Mouse (Mus musculus) ES-Bruce4 (cell line): ENCODE results near the gene Mtor. TPM values are rescaled to one million over a fixed set of nuclear protein-coding genes. Genes with fewer than 3 reads are reported as not detected.

Source experiments
- H3K27ac ChIP-seq: 2 replicates; pipeline ENCODE4 v1.5.1; 2012; ENCODE audit warnings: low read length, inconsistent platforms; ENCODE audit not compliant: insufficient read depth
- H3K27me3 ChIP-seq: 2 replicates; pipeline ENCODE4 v1.6.1; 2012; ENCODE audit warnings: mild to moderate bottlenecking, low read length, inconsistent platforms; ENCODE audit not compliant: control insufficient read depth, poor library complexity, insufficient read depth, severe bottlenecking
- H3K36me3 ChIP-seq: 2 replicates; pipeline ENCODE4 v1.6.1; 2012; ENCODE audit warnings: inconsistent platforms, mild to moderate bottlenecking, low read length, moderate library complexity; ENCODE audit not compliant: control insufficient read depth, poor library complexity, insufficient read depth, severe bottlenecking
- H3K4me1 ChIP-seq: one replicate; pipeline ENCODE4 v1.8.1; 2011; ENCODE audit warnings: low read length; ENCODE audit not compliant: control insufficient read depth, insufficient read depth
- H3K4me3 ChIP-seq: 2 replicates; pipeline ENCODE4 v1.5.1; 2011; ENCODE audit warnings: low read depth, mild to moderate bottlenecking, low read length
- H3K9ac ChIP-seq: 2 replicates; pipeline ENCODE4 v1.6.1; 2012; ENCODE audit warnings: low read depth, mild to moderate bottlenecking, inconsistent platforms; ENCODE audit not compliant: poor library complexity, severe bottlenecking
- H3K9me3 ChIP-seq: replicated peaks from 2 replicates; pipeline ENCODE4 v1.6.1; 2012; ENCODE audit warnings: mild to moderate bottlenecking, low read length, inconsistent platforms; ENCODE audit not compliant: control insufficient read depth, poor library complexity, insufficient read depth, severe bottlenecking
- CTCF ChIP-seq: IDR thresholded peaks from one replicate; pipeline ENCODE4 v1.8.1; 2011; ENCODE audit warnings: low read depth, low read length
- EP300 ChIP-seq: IDR thresholded peaks from 2 replicates; pipeline ENCODE4 v1.6.1; 2011; ENCODE audit warnings: low read depth, low read length; ENCODE audit not compliant: insufficient read depth
- POLR2A ChIP-seq: IDR thresholded peaks from one replicate; pipeline ENCODE4 v1.8.1; 2011; ENCODE audit warnings: low read length; ENCODE audit not compliant: insufficient read depth
- polyA plus RNA-seq: library from polyadenylated mRNA; stranded (reverse); fragments of >200 nt; gene quantifications from 2 replicates; pipeline ENCODE4 v1.2.4, GENCODE M21; 2011; ENCODE audit warnings: low read depth; ENCODE audit not compliant: missing spikeins, insufficient read depth, insufficient read length

The Mtor gene
- polyA plus RNA-seq, 1 experiment, result 26.0 TPM

GRCm38 (mm10) chr4:148591637-148592380, 143.4 kb downstream of the Mtor start:
- TF ChIP-seq EP300 (no peak), CTCF (no peak), POLR2A (no peak)
- Histone ChIP-seq H3K4me3 (peak overlapping the region; percentile 93), H3K9me3 (no peaks in the 10 kb centered on the region), H3K27me3 (no peaks in the 10 kb centered on the region), H3K4me1 (no peaks in the 10 kb centered on the region), H3K27ac (no peak overlapping the region), H3K36me3 (peaks cover 37% of the 10 kb centered on the region), H3K9ac (peak overlapping the region; percentile 85)

- H3K4me3 ChIP-seq, result no peak overlapping the region
- no peak overlapping the region for H3K9ac ChIP-seq
- H3K27me3 ChIP-seq, result no peaks in the 10 kb centered on the region
- H3K4me1 ChIP-seq, result no peaks in the 10 kb centered on the region
- TF ChIP-seq CTCF, result no peak
- TF ChIP-seq POLR2A, result no peak
- no peak for TF ChIP-seq EP300
- no peaks in the 10 kb centered on the region for H3K9me3 ChIP-seq
- peaks cover 40% of the 10 kb centered on the region for H3K36me3 ChIP-seq
- H3K27ac ChIP-seq, result no peak overlapping the region
Observed at GRCm38 (mm10) chr4:148593996-148594395, 145.6 kb downstream of the Mtor start.

- peaks cover 40% of the 10 kb centered on the region for H3K36me3 ChIP-seq
- no peaks in the 10 kb centered on the region for H3K27me3 ChIP-seq
- TF ChIP-seq EP300, result no peak
- TF ChIP-seq CTCF, result no peak
- no peak for TF ChIP-seq POLR2A
- H3K4me1 ChIP-seq, result peaks cover 5% of the 10 kb centered on the region
- no peak overlapping the region for H3K9ac ChIP-seq
- H3K4me3 ChIP-seq, result no peak overlapping the region
- no peak overlapping the region for H3K27ac ChIP-seq
- no peaks in the 10 kb centered on the region for H3K9me3 ChIP-seq
Observed at GRCm38 (mm10) chr4:148595916-148596315, 147.5 kb downstream of the Mtor start.

- Histone ChIP-seq H3K9me3 (no peaks in the 10 kb centered on the region), H3K27ac (no peak overlapping the region), H3K27me3 (no peaks in the 10 kb centered on the region), H3K4me3 (no peak overlapping the region), H3K4me1 (peaks cover 6% of the 10 kb centered on the region), H3K36me3 (peaks cover 40% of the 10 kb centered on the region), H3K9ac (no peak overlapping the region)
- TF ChIP-seq EP300 (no peak), POLR2A (no peak), CTCF (no peak)
Observed at GRCm38 (mm10) chr4:148596731-148597130, 148.3 kb downstream of the Mtor start.

- Histone ChIP-seq H3K9me3 (no peaks in the 10 kb centered on the region), H3K27ac (0 out of 2 replicates have a peak overlapping the region, but pooled peaks have one; percentile 8)
- TF ChIP-seq EP300, result no peak
- TF ChIP-seq CTCF, result no peak
- TF ChIP-seq POLR2A, result no peak
Observed at GRCm38 (mm10) chr4:148598826-148599225, 150.4 kb downstream of the Mtor start.

GRCm38 (mm10) chr4:148600316-148600715, 151.9 kb downstream of the Mtor start:
- peaks cover 16% of the 10 kb centered on the region for H3K36me3 ChIP-seq
- H3K9ac ChIP-seq, result no peak overlapping the region
- peak overlapping the region; percentile 42 for H3K27ac ChIP-seq
- H3K9me3 ChIP-seq, result no peaks in the 10 kb centered on the region
- H3K27me3 ChIP-seq, result no peaks in the 10 kb centered on the region
- no peak overlapping the region for H3K4me3 ChIP-seq
- TF ChIP-seq CTCF (no peak), EP300 (peak; percentile 96), POLR2A (no peak)
- H3K4me1 ChIP-seq, result peaks cover 17% of the 10 kb centered on the region

More at GRCm38 (mm10) chr4:148598826-148599225, 150.4 kb downstream of the Mtor start:
- peaks cover 31% of the 10 kb centered on the region for H3K36me3 ChIP-seq
- no peaks in the 10 kb centered on the region for H3K27me3 ChIP-seq
- no peak overlapping the region for H3K9ac ChIP-seq
- peaks cover 14% of the 10 kb centered on the region for H3K4me1 ChIP-seq
- no peak overlapping the region for H3K4me3 ChIP-seq
